Mouse (Mus musculus) adrenal gland, adult 18-20 months (tissue): Measurements from ENCODE around the gene S100a2. TPM values are rescaled to one million over a fixed set of nuclear protein-coding genes. Genes with fewer than 3 reads are reported as not detected.

Source experiments
- DNase-seq, 2 experiments: peaks; one replicate each; pipeline ENCODE4 v3.0.0; 2021 to 2022; ENCODE audit warnings: low spot score in 2 of 2
- total RNA-seq, 2 experiments: library from RNA; stranded (reverse); gene quantifications; 1 replicate in 1 of 2; 2 replicates in 1 of 2; pipeline ENCODE4 v1.2.3; 2021

The S100a2 gene
- total RNA-seq, 2 experiments from 2014 or later: not detected

DNA sequence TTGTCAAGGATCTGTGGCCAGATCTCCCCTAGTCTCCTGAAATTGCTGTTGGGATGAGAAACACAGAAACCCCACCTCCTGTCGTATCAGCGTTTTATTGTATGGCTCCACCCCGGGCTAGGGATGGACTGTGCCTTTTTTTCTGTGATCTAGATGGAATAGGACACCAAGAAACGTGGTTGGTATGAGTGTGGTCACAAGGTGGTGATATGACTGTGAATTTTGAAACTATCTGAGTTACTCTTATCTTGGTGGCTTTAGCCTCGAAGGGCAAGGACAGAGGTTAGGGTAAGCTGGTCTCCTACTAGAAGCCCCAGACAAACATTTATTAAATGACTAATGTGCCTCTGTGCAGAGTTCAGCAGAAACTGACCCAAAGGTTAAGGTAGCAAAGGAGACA, 5.5 kb downstream of the S100a2 start:
- DNase-seq: no peak

DNA sequence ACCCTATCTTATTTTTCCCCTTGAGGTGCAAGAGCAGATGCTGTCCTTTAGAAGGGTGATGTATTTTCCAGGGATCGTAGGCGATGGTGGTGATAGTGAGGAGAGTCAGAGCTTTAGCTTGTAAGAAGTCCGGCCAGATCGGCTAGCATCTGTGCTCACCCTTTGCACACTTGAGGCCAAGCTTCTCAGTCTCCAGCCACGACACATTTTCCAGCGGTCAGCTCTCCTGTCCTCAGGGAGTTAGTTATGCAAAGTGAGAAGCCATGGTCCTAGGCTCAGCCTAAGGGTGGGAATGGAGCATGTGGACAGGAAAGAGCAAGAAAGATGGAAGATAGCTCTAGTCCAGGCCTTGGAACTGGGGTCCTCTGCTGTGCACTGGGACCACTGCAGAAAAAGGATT, 6.8 kb downstream of the S100a2 start:
- no peak for DNase-seq

DNA sequence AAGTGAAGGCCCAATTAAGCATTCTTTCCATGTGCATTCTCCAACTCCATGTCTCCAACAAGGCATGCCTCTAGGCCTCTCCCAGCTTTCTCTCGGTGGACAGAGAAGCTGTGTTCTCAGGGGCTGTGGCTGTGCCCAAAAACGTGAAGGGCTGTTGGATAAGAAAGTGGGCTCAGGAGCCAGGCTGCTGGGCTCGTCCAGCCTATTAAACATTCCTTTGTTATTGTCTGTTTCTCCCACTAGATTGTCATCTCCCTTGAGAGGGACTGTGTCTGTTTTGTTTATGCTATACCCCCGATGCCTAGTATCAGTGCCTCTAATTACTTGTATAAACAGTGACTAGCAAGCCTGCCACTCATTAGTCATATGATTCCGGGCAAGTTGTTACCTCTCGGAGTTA, 7.7 kb downstream of the S100a2 start:
- no peak for DNase-seq

DNA sequence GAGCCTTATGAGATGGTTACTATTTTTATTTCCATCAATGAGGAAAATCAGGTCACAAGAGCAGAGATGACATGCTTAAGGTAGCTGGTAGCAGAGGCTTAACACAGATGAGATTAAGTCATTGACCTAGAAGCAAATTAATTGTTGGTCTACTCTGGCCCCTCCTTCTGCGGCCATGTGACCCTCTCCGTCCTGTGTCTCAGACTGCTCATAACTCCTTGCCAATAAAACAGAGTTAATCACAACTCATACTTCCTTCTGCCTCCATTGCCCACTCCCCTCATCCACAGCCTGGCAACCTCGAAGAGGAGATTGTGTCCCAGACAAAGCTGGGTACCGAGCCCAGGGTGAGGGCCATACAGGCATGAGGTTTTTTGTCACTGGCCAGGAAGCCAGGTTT, 8.2 kb downstream of the S100a2 start:
- DNase-seq: no peak

DNA sequence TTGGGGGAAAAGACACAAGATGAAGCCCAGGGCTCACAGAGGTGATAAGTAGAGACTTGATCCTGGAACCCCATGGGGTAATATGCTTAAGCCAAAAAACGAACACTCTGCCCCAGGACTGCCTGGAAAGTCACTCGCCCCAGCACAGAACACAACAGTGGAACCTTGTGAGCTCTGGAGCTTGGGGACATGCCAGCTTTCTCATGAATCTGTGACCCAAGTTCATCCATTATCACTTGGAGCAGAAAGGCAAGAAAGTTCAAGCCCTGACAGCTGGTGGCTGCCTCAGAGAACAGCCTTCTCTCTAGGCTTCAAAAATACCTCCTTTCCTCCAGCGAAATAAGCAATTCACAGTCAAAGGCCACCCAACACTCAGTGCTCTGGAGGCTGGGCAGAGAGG, 9.4 kb downstream of the S100a2 start:
- DNase-seq: no peak

DNA sequence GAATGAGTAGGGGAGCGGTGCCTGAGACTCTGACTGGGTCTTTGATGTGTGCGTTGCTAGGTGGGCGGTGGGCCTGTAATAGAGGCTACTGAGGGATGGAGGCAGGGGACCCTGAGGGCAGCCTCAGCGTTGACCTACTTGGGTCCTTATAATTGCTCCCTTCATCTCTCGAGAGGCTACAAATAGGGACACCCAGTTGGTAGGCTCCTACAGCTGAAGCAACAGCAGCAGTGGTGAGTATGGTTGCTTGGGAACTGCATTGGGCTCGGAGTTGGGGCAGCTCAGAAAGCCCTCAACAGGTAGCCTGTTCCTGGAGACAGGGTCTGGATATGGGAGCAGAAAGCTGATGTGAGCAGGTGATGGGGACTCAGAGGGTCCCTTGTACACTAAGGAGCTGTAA, 10.0 kb downstream of the S100a2 start:
- DNase-seq: no peak

DNA sequence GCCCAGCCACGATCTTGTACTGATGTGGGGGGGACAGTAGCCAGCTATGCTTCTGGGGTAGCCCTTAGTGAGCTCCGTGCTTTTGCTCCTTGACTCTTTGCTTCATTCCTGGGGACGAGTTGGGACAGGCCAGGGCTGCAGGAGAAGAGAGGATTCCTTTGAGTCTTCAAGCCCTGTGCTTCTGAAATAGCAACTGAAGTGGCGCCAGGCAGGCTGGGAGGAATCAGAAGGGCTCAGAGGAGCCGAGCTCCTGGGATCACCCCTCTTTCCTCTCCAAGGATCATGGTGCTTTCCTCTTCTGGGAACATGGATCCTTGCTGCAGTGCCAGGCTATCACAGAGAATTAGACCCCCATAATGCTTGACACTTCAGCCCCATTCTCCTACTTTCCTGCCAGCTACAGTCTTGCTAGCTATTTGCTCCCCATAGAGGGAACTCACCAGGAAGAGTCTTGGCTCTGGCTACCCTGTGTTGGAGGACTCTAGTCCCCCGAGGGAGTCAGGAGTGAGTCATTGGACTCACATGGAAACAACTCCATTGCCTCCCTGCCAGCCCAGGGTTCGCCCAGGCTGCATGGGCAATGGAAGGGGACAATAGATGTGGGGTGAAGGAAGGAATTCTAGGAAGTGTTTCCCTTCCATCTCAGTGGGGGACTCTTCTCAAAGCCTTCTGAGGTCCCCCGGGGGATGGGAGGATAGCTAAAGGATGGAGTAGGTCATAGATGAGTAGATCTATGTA, 10.6 kb downstream of the S100a2 start:
- no peak for DNase-seq

DNA sequence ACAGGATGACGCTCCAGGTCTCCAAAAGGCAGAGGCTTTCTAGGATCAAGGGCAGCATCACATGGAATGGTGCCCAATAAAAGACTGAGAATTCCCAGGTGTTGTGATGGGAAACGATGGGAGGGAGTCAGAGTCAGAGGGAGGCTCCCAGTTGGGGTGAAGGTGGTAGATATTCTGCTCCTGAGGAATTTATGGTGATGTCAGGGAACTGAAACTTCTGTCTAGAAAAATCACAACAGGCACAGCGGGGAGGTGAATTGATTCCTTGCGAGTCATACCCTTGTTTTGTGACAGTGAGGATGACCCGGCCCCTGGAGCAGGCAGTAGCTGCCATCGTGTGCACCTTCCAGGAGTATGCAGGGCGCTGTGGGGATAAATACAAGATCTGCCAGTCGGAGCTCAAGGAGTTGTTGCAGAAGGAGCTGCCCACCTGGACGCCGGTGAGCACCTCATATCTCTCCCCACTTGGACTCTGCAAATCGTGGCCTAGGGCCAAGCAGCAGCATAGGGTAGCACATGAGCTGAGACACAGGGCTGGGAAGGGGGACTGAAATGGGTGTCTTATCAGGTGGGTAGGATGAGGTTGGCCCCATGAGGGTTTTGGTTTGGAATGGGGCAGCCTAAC, 11.6 kb downstream of the S100a2 start, which contains the start of gene Gm42674:
Gene Gm42674 (plus strand): TSS at position 419 of the 625 bp plus-strand sequence.
- no peak for DNase-seq

DNA sequence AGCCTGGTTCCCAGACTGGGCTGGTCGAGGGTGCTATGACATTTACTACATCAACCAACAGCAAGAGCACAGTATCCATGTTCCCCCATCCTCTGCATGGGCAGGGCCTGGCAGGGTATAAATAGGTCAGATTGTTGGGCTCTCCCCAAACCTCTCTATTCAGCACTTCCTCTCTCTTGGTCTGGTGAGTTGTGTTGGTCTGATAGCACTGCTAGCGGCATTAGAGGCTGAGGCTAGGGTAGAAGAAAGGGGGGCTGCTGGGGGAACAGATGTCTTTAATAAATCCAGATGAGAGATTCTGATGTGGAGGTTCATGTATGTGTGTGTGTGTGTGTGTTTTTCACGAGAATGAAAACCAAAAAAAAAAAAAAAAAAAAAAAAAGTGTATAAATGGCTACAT, 13.6 kb downstream of the S100a2 start, which contains the start of gene S100a4:
Gene S100a4 (plus strand): TSS at position 149 of the 400 bp plus-strand sequence.
- DNase-seq: no peak

DNA sequence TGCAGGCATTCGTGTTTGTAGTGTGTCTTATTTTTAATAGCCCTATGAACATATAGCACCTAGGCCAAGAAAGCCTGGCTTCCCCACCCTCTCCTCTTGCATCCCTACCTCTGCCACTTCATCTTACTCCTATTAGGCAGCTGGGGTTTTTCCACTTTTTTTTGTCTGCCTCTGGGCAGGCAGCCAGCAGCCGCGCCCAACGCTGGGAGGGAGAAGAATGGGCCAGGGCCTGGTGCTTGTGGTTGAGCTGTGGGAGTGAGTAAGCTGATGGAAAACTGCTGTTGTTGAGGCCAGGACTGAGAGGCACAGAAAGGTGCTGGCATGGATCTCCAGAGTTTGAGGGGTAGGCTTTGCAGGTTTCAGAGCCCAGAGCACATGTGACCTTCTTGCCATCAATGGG, 14.4 kb downstream of the S100a2 start:
- DNase-seq: peak; percentile 69 to 75

DNA sequence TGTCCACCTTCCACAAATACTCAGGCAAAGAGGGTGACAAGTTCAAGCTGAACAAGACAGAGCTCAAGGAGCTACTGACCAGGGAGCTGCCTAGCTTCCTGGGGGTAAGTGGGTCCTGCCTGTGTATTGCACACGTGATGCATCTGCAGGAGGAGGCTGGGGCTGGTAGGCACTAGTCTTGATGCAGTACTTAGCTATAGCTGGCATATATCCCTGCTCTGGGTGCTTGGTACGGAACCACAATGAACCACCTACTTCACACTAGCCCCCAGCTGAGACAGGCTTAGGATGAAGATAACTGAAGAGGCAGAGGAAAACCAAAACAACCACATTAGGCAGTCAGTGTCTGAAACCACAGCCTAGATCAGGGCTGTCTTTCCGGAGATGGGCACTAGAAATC, 15.0 kb downstream of the S100a2 start:
- DNase-seq: no peak

DNA sequence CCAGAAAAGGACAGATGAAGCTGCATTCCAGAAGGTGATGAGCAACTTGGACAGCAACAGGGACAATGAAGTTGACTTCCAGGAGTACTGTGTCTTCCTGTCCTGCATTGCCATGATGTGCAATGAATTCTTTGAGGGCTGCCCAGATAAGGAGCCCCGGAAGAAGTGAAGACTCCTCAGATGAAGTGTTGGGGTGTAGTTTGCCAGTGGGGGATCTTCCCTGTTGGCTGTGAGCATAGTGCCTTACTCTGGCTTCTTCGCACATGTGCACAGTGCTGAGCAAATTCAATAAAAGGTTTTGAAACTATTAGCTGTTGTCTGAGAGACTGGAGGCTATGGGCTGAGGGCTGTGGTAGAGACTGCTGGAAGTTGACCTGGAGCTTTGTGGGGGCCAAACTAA, 15.7 kb downstream of the S100a2 start:
- no peak for DNase-seq

DNA sequence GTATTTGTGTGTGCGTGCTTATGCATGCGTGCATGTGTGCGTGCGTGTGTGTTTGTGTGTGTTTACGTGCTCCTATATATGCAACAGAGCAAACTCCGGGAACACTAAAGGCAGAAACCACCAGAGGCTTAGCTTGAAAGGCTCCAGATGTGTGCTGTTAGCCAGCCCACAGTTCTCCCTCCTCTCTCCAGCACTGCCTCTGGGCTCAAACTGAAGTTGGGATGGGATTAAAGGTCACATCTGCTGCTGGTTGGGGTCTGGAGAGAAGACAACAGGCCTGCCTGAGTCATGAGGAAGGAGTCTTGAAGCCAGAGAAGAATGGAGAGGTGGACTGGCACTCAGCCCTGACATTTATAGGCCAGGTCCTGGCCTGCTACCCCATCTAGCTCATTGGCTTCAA, 16.1 kb downstream of the S100a2 start:
- no peak for DNase-seq

DNA sequence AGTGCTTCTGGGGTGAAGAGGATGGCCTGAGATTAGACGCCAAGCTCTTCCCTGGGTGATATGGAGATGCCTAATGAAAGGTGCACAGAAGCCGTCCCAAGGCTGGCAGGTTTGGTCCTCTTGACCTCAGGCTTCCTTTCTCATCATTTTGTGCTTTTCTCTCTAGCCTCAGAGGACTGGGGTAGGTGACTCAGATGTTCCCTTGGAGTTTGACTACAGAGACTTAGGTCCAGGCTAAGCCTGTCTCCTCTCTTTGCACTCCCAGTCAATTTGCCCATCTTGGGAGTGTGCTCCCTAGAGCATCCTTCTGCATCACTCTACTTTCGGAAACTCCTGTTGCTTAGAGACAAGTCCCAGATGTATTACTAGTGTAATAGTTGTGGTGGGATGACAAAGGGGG, 17.3 kb downstream of the S100a2 start:
- DNase-seq: no peak

DNA sequence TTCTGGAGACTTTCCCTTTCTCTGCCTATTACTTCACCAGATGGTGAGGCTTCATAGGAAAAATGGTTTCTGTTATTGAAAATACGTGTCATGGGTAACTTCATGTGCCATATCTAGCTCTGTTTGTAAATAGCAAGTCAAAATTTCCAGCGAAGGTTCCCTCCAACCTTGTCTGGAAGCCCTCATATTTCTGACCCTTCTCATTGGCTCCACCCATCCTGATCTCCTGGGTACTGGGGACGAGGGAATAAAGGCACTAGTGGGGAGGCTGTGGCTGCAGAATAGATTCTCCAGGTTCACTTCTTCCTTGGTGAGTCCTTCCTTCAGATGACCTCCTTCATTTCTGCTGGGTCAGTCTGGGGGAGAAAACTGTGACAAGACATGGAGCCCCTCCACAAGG, 18.2 kb downstream of the S100a2 start, which contains the start of gene S100a5:
Gene S100a5 (plus strand): TSS at position 301 of the 400 bp plus-strand sequence.
- no peak for DNase-seq

DNA sequence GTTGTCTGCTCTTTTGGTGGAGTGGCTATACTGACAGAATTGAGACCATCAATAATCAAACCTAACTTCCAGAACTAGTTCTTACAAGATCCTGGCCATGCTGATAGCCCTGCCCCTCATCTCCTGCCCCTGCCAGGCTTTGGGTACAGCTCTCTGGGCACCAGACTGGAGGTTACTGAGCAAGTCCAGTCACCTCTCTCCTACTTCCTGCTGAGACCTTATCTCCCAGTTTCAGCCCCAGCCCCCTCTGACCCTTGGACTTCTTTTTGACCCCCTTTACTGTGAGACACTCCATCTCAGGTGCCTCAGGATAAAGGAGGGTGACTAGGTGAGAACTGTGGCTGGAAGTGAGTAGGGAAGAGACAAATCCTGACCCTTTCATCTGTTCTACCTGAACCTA, 19.1 kb downstream of the S100a2 start:
- DNase-seq: no peak

DNA sequence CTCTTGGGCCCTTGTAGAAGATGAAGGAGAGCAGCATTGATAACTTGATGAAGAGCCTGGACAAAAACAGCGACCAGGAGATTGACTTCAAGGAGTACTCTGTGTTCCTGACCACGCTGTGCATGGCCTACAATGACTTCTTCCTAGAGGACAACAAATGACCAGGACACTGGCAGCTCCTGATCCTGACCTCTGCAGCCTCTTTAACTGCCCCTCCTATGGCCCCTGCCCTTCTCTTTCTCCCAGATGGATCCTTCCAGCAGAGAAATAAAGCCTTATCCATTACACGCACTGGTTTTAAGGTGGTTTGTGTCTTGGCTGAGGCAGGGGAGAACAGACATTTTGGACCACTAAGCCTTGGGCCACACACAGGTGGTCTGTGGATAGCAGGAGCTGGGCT, 21.4 kb downstream of the S100a2 start:
- no peak for DNase-seq

DNA sequence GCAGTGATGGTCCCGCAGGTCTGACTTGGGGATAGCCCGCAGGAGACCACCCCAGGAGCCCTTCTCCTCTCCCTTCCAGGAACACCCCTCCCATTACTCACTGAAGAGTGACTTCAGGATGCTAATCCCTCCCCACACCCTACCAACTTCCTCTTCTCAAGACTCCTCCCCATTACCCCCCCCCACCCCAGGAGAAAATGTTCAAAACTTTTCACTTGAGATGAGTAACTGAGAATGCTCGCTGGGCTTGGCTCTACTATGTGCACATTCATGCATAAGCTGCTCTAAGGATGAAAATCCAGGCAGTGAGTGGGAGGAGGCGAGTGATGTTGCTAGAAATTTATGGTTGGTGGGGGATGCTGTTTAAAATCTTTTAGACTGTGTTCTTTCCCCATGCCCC, 22.0 kb downstream of the S100a2 start:
- no peak for DNase-seq

DNA sequence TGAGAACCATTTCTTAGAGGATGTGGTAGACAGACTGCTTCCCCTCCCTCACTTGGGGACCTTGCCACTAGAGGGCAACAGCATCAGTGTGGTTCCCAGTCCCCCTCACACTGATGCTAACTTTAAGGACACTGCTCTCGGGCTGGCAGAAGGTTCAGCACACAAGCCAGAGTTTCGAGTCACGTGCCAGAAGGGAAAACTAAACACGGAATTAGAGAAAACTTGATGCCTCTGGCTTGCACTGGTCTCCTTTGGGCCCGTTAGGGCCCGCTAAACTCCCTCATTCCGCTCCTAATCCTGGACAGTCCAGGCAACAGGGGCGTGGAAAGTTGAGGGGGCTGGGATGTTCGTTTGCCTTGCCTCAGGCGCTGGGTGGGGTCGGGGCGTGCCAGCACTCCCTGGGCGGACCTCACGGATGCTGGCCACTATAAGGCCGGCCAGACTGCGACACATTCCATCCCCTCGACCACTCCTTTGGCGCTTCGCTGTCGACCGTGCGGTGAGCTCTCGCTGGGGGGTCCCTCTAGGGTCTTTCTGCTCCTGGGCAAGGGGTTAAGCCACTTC, 22.8 kb downstream of the S100a2 start, which contains the start of gene S100a6:
Gene S100a6 (plus strand): TSS at position 155 of the 564 bp plus-strand sequence.
- peak in 1 of 2 experiments; percentile 52 for DNase-seq

DNA sequence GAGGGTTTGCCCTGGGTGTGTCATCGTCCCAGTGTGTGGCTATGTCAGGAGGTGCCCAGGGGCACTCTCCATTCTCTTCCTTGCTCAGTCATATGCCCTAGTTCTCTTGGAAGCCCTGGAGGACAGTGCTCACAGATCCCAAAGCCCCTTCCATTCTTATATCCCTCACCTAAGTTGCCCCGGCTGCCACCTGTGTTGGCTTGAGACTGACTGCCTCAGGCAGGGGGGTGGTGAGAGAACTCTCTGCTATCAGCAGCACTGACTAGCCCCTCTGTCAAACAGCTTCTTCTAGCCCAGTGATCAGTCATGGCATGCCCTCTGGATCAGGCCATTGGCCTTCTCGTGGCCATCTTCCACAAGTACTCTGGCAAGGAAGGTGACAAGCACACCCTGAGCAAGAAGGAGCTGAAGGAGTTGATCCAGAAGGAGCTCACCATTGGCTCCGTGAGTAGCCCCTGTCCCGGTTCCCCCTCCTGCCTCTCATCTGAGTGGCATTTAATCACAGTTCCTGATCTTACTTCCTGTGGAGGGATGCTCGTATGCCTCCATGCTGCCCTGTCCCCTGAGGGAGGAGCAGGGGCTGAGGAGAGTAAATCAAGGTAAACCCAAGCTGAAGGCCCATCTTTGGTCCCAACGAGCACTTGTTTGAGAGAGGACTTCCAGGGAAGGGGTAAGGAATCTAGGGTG, 23.6 kb downstream of the S100a2 start:
- DNase-seq: no peak

DNA sequence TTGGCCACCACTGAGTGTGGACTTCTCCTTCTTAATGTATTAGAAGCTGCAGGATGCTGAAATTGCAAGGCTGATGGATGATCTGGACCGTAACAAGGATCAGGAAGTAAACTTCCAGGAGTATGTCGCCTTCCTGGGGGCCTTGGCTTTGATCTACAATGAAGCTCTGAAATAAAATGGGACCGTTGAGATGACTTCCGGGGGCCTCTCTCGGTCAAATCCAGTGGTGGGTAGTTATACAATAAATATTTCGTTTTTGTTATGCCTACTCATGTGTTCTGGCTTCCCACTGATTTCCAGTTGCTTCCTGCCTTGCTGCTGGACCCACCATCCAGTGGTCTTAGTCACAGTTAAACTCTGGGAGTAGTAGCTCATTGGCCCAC, 24.1 kb downstream of the S100a2 start:
- no peak for DNase-seq
